Mouse (Mus musculus) layer of hippocampus, adult 8-10 months (tissue): ENCODE results near the gene Muc4. TPM values are rescaled to one million over a fixed set of nuclear protein-coding genes. Genes with fewer than 3 reads are reported as not detected.

Source experiments
- DNase-seq, 2 experiments: peaks; one replicate each; pipeline ENCODE4 v3.0.0; 2022; ENCODE audit warnings: low spot score in 2 of 2
- total RNA-seq, 4 experiments: library from RNA; stranded (reverse); gene quantifications; 2 replicates each; pipeline ENCODE4 v1.2.4; 2022

The Muc4 gene
- total RNA-seq, 4 experiments from 2014 or later: not detected

- peak; percentile 40 to 53 for DNase-seq
Observed at GRCm38 (mm10) chr16:32803252-32803853, 67.7 kb downstream of the Muc4 start.

GRCm38 (mm10) chr16:32803901-32804300, 68.2 kb downstream of the Muc4 start:
- DNase-seq: no peak

GRCm38 (mm10) chr16:32805151-32805550, 69.5 kb downstream of the Muc4 start:
- DNase-seq: no peak

DNA sequence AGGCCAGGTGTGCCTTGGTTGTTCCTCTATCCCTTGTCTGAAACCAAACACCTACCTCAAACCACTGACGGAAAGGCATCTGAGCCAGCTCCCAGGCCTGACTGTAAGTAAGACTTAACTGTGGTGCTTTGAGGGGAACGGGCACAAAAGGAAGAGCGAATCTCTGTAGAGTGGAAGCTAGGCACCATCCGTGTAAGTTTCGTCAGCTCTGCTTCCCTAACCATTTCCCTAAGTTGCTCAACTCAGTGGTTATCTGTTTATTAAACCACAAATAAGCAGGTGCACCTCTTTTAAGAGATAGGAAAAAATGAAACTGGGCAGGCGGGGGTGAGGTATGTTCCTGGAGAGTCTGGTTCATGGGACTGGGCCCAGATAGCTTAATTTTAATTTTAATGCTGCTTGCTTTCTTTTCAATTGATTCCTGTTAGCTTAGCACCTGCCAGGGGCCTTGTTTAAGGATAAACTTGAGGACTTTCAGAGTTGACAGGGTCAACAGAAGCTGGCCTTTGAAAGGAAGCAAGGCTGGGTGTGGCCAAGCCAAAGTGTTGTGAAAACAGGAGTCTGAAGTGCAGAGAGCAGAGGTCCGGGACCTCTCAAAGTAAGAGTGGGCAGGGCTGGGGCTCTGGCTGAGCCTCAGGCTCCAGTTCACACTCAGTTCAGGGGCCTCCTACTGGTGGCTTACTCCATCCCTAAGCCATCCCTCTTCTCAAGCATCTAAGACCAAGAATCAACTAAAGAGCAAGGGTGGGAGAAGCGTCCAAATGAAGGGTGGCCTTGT, 71.9 kb downstream of the Muc4 start:
- no peak for DNase-seq

GRCm38 (mm10) chr16:32810321-32810720, 74.6 kb downstream of the Muc4 start, which contains the start of gene Smbd1:
Gene Smbd1 (minus strand): TSS chr16:32810477.
- DNase-seq: no peak

- peak; percentile 59 to 83 for DNase-seq
Observed at GRCm38 (mm10) chr16:32812888-32813361, 77.2 kb downstream of the Muc4 start.

- no peak for DNase-seq
Observed at GRCm38 (mm10) chr16:32813362-32813761, 77.7 kb downstream of the Muc4 start.

GRCm38 (mm10) chr16:32813771-32814170, 78.1 kb downstream of the Muc4 start:
- no peak for DNase-seq

- DNase-seq: no peak
Observed at GRCm38 (mm10) chr16:32814539-32814938, 78.9 kb downstream of the Muc4 start.

- DNase-seq: no peak
Observed at GRCm38 (mm10) chr16:32815160-32815605, 79.5 kb downstream of the Muc4 start.

- no peak for DNase-seq
Observed at GRCm38 (mm10) chr16:32818036-32818435, 82.3 kb downstream of the Muc4 start.

DNA sequence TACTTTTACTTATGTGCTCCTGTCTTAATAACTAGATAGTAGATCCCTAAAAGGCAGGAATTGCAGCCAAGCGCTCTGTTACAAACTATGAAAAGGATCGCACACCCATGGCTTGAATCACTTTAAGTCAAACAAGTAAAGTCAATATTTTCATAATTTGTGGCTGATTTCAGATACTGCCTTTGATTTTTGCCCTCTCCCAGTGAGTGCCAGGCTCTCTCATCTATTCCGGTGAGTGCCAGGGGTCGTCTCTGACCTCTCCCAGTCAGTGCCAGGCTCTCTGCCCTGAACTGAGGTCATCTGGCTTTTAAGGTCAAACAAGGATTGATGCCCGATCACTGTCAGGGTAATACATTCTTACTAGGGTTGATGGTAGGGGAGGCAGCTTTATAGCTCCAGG, 82.8 kb downstream of the Muc4 start:
- no peak for DNase-seq

- no peak for DNase-seq
Observed at GRCm38 (mm10) chr16:32821772-32822449, 86.2 kb downstream of the Muc4 start.

DNA sequence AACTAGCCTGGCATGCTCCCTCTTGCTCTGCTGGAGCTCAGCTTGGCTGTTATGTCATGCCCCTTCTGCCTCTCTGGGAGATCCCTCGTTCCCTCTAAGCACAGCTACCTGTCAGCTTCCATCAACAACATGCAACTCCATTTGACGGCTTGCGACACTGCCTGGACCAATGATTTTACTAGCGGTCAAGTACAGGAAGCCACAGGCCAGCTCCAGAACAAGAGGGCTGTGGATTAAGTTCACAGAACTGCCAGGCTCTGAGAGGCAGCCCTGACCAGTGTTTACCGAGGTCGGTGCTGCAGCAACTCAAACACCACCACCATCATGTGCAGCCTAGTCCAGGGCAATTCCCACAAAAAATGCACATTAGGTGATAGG, 86.8 kb downstream of the Muc4 start:
- DNase-seq: no peak

GRCm38 (mm10) chr16:32822881-32823280, 87.2 kb downstream of the Muc4 start:
- no peak for DNase-seq

DNA sequence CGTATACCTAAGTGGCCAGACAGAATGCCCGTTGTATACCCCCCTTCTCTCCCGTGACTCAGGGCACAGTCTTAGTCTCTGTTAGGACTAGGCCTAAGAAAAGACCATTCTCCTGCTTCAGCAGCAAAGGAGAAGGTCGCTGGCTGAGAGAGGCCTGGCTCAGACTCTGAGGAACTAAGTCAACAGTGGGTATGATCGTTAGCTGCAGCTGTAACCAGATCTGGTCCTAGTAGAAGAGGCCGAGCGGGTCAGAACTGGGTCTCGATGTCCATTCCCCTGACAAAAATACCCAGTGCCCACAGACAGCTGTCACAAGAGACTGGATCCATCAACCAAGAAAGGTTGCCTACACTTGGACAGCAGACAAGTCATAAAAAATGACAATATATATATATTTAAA, 87.8 kb downstream of the Muc4 start:
- DNase-seq: no peak

DNA sequence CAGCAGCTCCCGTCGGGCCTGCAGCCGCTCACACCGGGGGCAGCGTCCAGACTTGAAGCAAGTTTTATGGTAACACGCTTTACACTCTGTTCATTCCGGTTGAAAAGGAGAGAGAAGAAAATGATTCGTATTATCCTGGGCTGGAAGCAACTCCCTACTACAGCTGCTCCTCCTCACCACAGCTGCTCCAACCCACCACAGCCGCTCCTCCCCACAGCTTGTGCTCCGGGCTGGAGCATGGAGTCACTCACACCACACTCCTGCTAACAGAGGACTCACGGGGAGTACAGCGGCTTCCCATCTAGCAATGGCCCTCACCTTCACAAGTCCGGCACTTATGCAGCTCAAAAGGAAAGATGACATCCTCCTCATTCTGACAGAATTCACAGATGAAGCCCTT, 88.4 kb downstream of the Muc4 start:
- DNase-seq: no peak

GRCm38 (mm10) chr16:32825380-32825779, 89.7 kb downstream of the Muc4 start:
- DNase-seq: no peak

GRCm38 (mm10) chr16:32826521-32826920, 90.8 kb downstream of the Muc4 start:
- DNase-seq: no peak

GRCm38 (mm10) chr16:32829104-32829503, 93.4 kb downstream of the Muc4 start:
- DNase-seq: no peak

GRCm38 (mm10) chr16:32831501-32831900, 95.8 kb downstream of the Muc4 start:
- no peak for DNase-seq
